Mouse (Mus musculus) brain, embryonic 14.5 days (tissue): ENCODE data around the gene Eif4e. TPM values are rescaled to one million over a fixed set of nuclear protein-coding genes. Genes with fewer than 3 reads are reported as not detected.

Experiments
- DNase-seq: peaks from one replicate; pipeline ENCODE4 v3.0.0-alpha.2; 2011; ENCODE audit warnings: low read depth
- CTCF ChIP-seq: fragments of 200-500 bp; IDR thresholded peaks from 2 replicates; pipeline ENCODE4 v1.5.1; 2012; ENCODE audit warnings: inconsistent platforms, mild to moderate bottlenecking, moderate library complexity, borderline replicate concordance; ENCODE audit not compliant: insufficient read depth, insufficient read length; ENCODE audit errors: extremely low read depth
- POLR2A ChIP-seq: fragments of 200-500 bp; IDR thresholded peaks from 2 replicates; pipeline ENCODE4 v1.6.1; 2012; ENCODE audit warnings: mild to moderate bottlenecking, inconsistent platforms, borderline replicate concordance; ENCODE audit not compliant: poor library complexity, insufficient read depth, insufficient read length, severe bottlenecking; ENCODE audit errors: extremely low read depth
- polyA plus RNA-seq: library from polyadenylated mRNA; depleted of rRNA; stranded (reverse); fragments of >200 nt; gene quantifications from 2 replicates; pipeline ENCODE4 v1.2.3, GENCODE M21; 2012; rRNA removed

The Eif4e gene
- polyA plus RNA-seq, 1 experiment: 215 TPM

- no peak for TF ChIP-seq POLR2A
- TF ChIP-seq CTCF: no peak
- DNase-seq: no peak
Observed at GRCm38 (mm10) chr3:138605132-138605531, 79.2 kb downstream of the Eif4e start.

- TF ChIP-seq CTCF: no peak
- TF ChIP-seq POLR2A: no peak
- DNase-seq: no peak
Observed at GRCm38 (mm10) chr3:138608665-138609064, 82.7 kb downstream of the Eif4e start.

Other genes with a start within 250 kb of the Eif4e start
- gene Adh6a, start 212.9 kb upstream of the Eif4e start, polyA plus RNA-seq: 0.03 TPM in 1 of 2 replicates, not detected in the other
- 0.15 and 0.27 TPM in 2 replicates for gene Adh6b, start 184.4 kb upstream of the Eif4e start, polyA plus RNA-seq
- not detected in 2 replicates for gene Adh4, start 110.7 kb upstream of the Eif4e start, polyA plus RNA-seq
- gene Adh5, start 83.1 kb upstream of the Eif4e start, polyA plus RNA-seq: 120 and 141 TPM in 2 replicates
- 53.3 and 54.5 TPM in 2 replicates for gene Metap1, start 36.7 kb upstream of the Eif4e start, polyA plus RNA-seq
- 97.1 and 109 TPM in 2 replicates for gene Tspan5, start 216.0 kb downstream of the Eif4e start, polyA plus RNA-seq